Mouse (Mus musculus) kidney, postnatal 4 days (tissue): ENCODE results near the gene Pex26.

Experiments
- DNase-seq, 2 experiments: peaks; one replicate each; pipeline ENCODE4 v3.0.0; 2021; ENCODE audit warnings: mixed read lengths in 2 of 2

The Pex26 gene

DNA sequence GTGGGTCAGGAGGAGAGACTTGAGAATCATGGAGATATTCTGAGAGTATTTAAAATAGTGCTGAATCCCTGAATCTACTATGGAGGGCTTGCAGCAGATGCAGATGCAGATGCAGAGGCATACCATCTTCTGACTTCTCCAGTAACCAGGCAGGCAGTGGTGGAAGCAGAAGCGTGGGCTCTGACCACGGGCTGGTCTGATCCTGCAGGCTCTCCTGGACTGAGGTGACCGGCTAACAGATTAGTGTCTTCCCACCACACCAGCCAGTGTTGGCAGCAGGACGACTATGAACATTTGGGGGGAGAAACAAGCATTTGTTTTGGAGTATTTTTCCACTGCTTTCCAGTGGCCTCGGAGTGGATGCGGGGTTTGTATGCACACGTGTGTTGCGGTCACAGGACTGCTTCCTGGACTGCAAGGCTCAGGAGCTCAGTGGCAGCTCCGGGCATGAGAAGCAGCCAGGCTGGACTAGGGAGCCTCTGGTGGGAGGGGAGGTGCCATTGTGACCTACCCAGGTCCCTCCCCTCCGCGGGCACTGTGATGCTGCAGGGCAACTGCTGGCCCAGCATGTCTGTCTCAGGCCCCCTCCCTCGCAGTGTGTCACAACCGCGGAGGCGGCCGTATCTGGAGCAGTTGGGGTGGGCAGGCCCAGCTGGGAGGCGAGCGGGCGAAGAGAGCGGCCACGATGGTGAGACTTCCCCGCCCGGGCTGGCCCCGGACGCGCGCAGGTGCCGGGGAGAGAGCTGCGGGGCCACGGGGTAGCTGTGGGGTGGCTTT, 26.9 kb downstream of the Pex26 start, which contains the start of gene Tuba8:
TSS of gene Tuba8 (plus strand) at position 548 of the 777 bp plus-strand sequence.
- DNase-seq: peak; percentile 51 to 67

- DNase-seq: no peak
These were observed 27.4 kb downstream of the Pex26 start for GRCm38 (mm10) chr6:121210926-121211289.

GRCm38 (mm10) chr6:121211743-121212142, 28.3 kb downstream of the Pex26 start:
- DNase-seq: no peak

- DNase-seq: no peak
These were observed 29.5 kb downstream of the Pex26 start for GRCm38 (mm10) chr6:121212988-121213387.

GRCm38 (mm10) chr6:121214221-121214620, 30.8 kb downstream of the Pex26 start:
- DNase-seq: no peak

DNA sequence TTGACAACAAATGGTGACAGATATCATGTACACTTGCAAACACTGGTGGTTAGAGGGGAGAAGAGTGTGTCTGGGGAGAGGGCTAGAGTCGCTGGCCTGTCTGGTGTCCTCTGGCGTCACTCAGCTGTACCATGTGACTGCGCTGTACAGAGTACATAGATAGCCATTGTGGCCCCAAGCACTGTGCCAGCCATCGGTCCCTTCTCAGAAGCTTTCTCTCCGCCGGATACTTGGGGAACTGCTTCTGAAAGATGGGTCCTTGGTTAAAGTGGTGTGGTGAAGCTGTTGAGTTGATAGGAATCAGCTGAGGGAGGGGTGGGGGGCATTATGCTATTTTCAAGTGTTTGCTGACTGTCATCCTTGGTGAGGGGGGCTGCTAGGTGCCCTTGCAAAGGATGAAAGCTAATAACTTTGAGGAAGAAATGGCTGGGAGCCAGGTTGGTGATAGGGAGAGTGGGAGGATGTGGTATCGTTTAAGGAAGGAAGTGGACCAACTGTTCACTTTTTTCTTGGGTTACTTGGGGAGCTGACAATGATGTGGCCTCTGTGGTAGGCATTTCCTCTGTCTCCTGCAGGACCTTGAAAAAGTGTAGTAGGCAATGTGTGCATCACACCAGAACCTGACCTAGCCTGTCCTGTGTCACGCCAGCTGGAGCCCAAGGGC, 31.3 kb downstream of the Pex26 start:
- no peak for DNase-seq

GRCm38 (mm10) chr6:121215336-121215735, 31.9 kb downstream of the Pex26 start:
- no peak for DNase-seq

- no peak for DNase-seq
These were observed 32.4 kb downstream of the Pex26 start for GRCm38 (mm10) chr6:121215896-121216295.

GRCm38 (mm10) chr6:121216589-121217255, 33.3 kb downstream of the Pex26 start:
- DNase-seq: no peak

DNA sequence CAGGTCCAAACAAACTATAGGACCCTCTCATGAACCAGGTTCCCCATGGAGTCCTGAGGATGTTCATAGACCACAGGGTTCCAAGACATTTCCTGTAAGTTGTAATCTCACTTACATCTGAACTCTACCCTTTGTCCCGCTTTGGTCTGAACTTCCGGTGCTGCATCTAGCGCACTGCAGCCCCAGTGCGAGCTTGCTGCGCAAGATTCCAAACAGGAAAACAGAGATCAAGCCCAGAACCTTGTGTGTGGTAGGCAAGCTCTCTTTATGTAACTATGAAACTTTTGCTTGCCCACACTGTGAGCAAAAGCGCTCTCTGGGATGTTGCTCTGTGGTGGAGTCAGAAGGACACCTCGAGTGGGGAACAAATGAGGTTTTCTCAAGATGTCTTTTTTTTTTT, 34.5 kb downstream of the Pex26 start:
- no peak for DNase-seq

GRCm38 (mm10) chr6:121219406-121219805, 35.9 kb downstream of the Pex26 start:
- DNase-seq: no peak

GRCm38 (mm10) chr6:121220181-121220580, 36.7 kb downstream of the Pex26 start:
- no peak for DNase-seq

GRCm38 (mm10) chr6:121221876-121222597, 38.6 kb downstream of the Pex26 start:
- DNase-seq: no peak

DNA sequence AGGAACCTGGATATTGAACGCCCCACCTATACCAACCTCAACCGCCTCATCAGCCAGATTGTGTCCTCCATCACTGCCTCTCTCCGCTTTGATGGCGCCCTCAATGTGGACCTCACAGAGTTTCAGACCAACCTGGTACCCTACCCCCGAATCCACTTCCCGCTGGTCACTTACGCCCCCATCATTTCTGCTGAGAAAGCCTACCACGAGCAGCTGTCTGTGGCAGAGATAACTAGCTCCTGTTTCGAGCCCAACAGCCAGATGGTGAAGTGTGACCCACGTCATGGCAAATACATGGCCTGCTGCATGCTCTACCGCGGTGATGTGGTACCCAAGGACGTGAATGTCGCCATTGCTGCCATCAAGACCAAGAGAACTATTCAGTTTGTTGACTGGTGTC, 39.5 kb downstream of the Pex26 start:
- no peak for DNase-seq

- DNase-seq: no peak
These were observed 40.6 kb downstream of the Pex26 start for GRCm38 (mm10) chr6:121224067-121224466.

GRCm38 (mm10) chr6:121224993-121225392, 41.5 kb downstream of the Pex26 start:
- DNase-seq: peak; percentile 9 to 22

DNA sequence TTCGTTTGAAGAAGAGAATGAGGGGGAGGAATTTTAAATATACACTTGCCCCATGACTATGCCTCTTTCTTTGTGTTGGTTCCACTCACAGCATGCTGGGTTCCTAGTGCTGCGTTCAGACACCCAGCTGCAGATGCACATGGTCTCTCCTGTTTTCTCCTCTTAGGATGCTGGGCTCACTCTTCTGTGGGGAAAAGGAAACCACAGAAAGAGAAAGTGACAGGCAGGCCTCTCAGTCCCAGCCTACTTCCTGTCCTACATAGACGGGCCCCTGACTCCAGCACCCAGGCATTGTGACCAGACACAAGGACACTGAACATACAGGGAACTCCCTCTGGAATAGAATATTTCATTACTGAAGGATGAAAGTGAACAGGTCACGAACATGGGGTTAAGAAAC, 42.6 kb downstream of the Pex26 start:
- no peak for DNase-seq

- no peak for DNase-seq
These were observed 43.3 kb downstream of the Pex26 start for GRCm38 (mm10) chr6:121226744-121227143.

- no peak for DNase-seq
These were observed 45.0 kb downstream of the Pex26 start for GRCm38 (mm10) chr6:121228421-121228820.

- no peak for DNase-seq
These were observed 49.2 kb downstream of the Pex26 start for GRCm38 (mm10) chr6:121232652-121233051.

- DNase-seq: no peak
These were observed 52.9 kb downstream of the Pex26 start for GRCm38 (mm10) chr6:121236386-121236785.

DNA sequence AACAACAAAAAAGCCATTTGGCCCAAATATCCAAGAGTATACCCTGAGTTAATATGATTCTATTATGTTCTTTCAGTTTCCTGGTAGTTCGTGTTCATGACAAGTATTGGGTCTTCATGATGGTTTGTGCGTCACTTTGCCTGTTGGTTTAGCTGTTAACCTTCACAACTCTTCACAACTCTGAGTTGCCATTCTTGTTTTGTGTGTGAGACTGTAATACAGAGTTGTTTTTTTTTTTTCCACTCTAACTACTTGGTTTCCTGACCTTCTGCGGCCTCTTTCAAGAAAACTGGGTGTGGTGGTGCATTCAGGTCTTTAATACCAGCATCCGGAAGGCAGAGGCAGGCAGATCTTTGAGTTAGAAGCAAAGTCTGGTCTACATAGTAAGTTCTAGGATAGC, 54.7 kb downstream of the Pex26 start:
- no peak for DNase-seq

DNA sequence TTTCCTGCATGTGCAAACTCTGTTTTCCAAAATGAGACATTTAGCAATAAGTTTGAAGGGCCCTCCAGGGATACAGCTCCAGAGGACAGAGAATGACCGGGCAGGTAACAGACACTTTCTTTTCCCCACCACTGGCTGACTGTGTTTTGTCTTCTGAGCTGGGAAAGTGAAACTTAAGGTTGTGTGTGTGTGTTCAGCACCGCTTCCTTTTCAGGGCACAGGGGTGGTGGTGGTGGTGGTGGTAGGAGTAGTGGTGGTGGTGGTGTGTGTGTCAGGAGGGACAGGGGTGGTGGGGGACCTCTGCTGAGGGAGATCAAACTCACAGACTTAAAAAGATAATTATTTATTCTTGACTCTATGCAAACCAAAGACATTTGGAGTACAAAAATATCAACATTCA, 58.3 kb downstream of the Pex26 start:
- DNase-seq: no peak
